Mouse (Mus musculus) midbrain, embryonic 11.5 days (tissue): ENCODE results near the gene Stard3nl. TPM values are rescaled to one million over a fixed set of nuclear protein-coding genes. Genes with fewer than 3 reads are reported as not detected.

Source experiments
- ATAC-seq: fragments of 200-750 bp; cut with Nextera tagmentation; 2 replicates; pipeline ENCODE4 v1.8.0; 2017; ENCODE audit warnings: moderate TSS enrichment, moderate library complexity; ENCODE audit not compliant: low FRiP score
- DNase-seq: peaks from one replicate; pipeline ENCODE4 v3.0.0; 2015; ENCODE audit warnings: low spot score; ENCODE audit errors: missing footprints
- H3K27ac ChIP-seq: fragments of 300-500 bp; sonication (generic); 2 replicates; pipeline ENCODE4 v1.5.1; 2014; ENCODE audit warnings: low read depth, low read length
- H3K27me3 ChIP-seq: fragments of 300-500 bp; sonication (generic); 2 replicates; pipeline ENCODE4 v1.6.1; 2014; ENCODE audit warnings: mild to moderate bottlenecking, low read length, moderate library complexity, mixed read lengths; ENCODE audit not compliant: control insufficient read depth, insufficient read depth
- H3K36me3 ChIP-seq: fragments of 300-500 bp; sonication (generic); 2 replicates; pipeline ENCODE4 v1.6.1; 2014; ENCODE audit warnings: mild to moderate bottlenecking, low read length, moderate library complexity, mixed read lengths; ENCODE audit not compliant: control insufficient read depth, insufficient read depth
- H3K4me1 ChIP-seq: fragments of 300-500 bp; sonication (generic); 2 replicates; pipeline ENCODE4 v1.6.1; 2014; ENCODE audit warnings: low read length; ENCODE audit not compliant: control insufficient read depth, insufficient read depth
- H3K4me2 ChIP-seq: fragments of 300-500 bp; sonication (generic); 2 replicates; pipeline ENCODE4 v1.6.1; 2014; ENCODE audit warnings: mild to moderate bottlenecking, moderate library complexity
- H3K4me3 ChIP-seq: fragments of 300-500 bp; sonication (generic); 2 replicates; pipeline ENCODE4 v1.5.1; 2014; ENCODE audit warnings: low read depth, low read length
- H3K9ac ChIP-seq: fragments of 300-500 bp; sonication (generic); 2 replicates; pipeline ENCODE4 v1.6.1; 2014; ENCODE audit warnings: low read length
- H3K9me3 ChIP-seq: fragments of 300-500 bp; sonication (generic); 2 replicates; pipeline ENCODE4 v1.6.1; 2016; ENCODE audit warnings: low read length; ENCODE audit not compliant: control insufficient read depth
- WGBS: fragments of 180-500 bp; shearing (Covaris S2); extraction: QIAGEN DNeasy Blood & Tissue Kit; methylation state at CpG from one replicate; pipeline ENCODE4 v1.1.7; 2014; 5-methylcytosine and 5-hydroxymethylcytosine counted together
- polyA plus RNA-seq: library from polyadenylated mRNA; unstranded; fragments of >200 nt; fragmentation: Nextera tagmentation; extraction: Ambion mirVana; gene quantifications from 2 replicates; pipeline ENCODE4 v1.2.1, GENCODE M21; 2014

Gene Stard3nl
- polyA plus RNA-seq, 1 experiment from 2014 or later = 133 TPM

GRCm38 (mm10) chr13:19366866-19367265 lies 28.7 kb downstream of the Stard3nl start:
- Histone ChIP-seq H3K27ac (no peak overlapping the region), H3K4me1 (no peaks in the 10 kb centered on the region), H3K36me3 (peaks cover 2% of the 10 kb centered on the region; the same call in 1 of the 2 replicates), H3K4me3 (no peak overlapping the region), H3K9ac (no peak overlapping the region), H3K27me3 (no peaks in the 10 kb centered on the region), H3K4me2 (no peak overlapping the region), H3K9me3 (no peaks in the 10 kb centered on the region)
- 87% methylated on average over 2 of the region's 2 CpGs for WGBS
- ATAC-seq (no peak), DNase-seq (no peak)

- H3K4me2 ChIP-seq = no peak overlapping the region
- peak; percentile 90 for DNase-seq
- ATAC-seq = peak; percentile 59
- no peak overlapping the region for H3K27ac ChIP-seq
- H3K4me3 ChIP-seq = no peak overlapping the region
- peaks cover 3% of the 10 kb centered on the region; the same call in 1 of the 2 replicates for H3K36me3 ChIP-seq
- H3K4me1 ChIP-seq = no peaks in the 10 kb centered on the region
- H3K9ac ChIP-seq = no peak overlapping the region
- no peaks in the 10 kb centered on the region for H3K9me3 ChIP-seq
- H3K27me3 ChIP-seq = no peaks in the 10 kb centered on the region
- WGBS = 35% methylated on average over 4 of the region's 4 CpGs
Observed at GRCm38 (mm10) chr13:19365596-19365995, 30.0 kb downstream of the Stard3nl start.

GRCm38 (mm10) chr13:19364245-19364772 lies 31.3 kb downstream of the Stard3nl start:
- H3K27me3 ChIP-seq = no peaks in the 10 kb centered on the region
- ATAC-seq = peak; percentile 40; the same call in 1 of the 2 replicates
- H3K9me3 ChIP-seq = no peaks in the 10 kb centered on the region
- peak; percentile 92 for DNase-seq
- H3K4me3 ChIP-seq = no peak overlapping the region
- 87% methylated on average over 11 of the region's 11 CpGs for WGBS
- peaks cover 4% of the 10 kb centered on the region; the same call in 1 of the 2 replicates for H3K36me3 ChIP-seq
- H3K4me1 ChIP-seq = no peaks in the 10 kb centered on the region
- no peak overlapping the region for H3K9ac ChIP-seq
- no peak overlapping the region for H3K4me2 ChIP-seq
- no peak overlapping the region for H3K27ac ChIP-seq

GRCm38 (mm10) chr13:19362358-19362757 lies 33.2 kb downstream of the Stard3nl start:
- DNase-seq (no peak), ATAC-seq (no peak)
- no peaks in the 10 kb centered on the region for H3K9me3 ChIP-seq
- H3K27me3 ChIP-seq = no peaks in the 10 kb centered on the region
- 74% methylated on average over 6 of the region's 6 CpGs for WGBS
- no peak overlapping the region for H3K9ac ChIP-seq
- no peak overlapping the region for H3K4me3 ChIP-seq
- H3K27ac ChIP-seq = no peak overlapping the region
- H3K36me3 ChIP-seq = peaks cover 11% of the 10 kb centered on the region
- H3K4me2 ChIP-seq = no peak overlapping the region
- H3K4me1 ChIP-seq = no peaks in the 10 kb centered on the region

GRCm38 (mm10) chr13:19358027-19358426 lies 37.6 kb downstream of the Stard3nl start:
- H3K4me1 ChIP-seq = 0 out of 2 replicates have a peak, but pooled peaks cover under 1% of the 10 kb centered on the region
- H3K36me3 ChIP-seq = peaks cover 11% of the 10 kb centered on the region
- H3K9me3 ChIP-seq = no peaks in the 10 kb centered on the region
- H3K4me3 ChIP-seq = no peak overlapping the region
- no peak overlapping the region for H3K9ac ChIP-seq
- no peak overlapping the region for H3K4me2 ChIP-seq
- no peak for ATAC-seq
- no peak for DNase-seq
- no peaks in the 10 kb centered on the region for H3K27me3 ChIP-seq
- H3K27ac ChIP-seq = no peak overlapping the region
- 87% methylated on average over 5 of the region's 5 CpGs for WGBS

GRCm38 (mm10) chr13:19357301-19357700 lies 38.3 kb downstream of the Stard3nl start:
- 0 out of 2 replicates have a peak, but pooled peaks cover 2% of the 10 kb centered on the region for H3K4me1 ChIP-seq
- no peak overlapping the region for H3K9ac ChIP-seq
- H3K36me3 ChIP-seq = peaks cover 11% of the 10 kb centered on the region
- no peaks in the 10 kb centered on the region for H3K9me3 ChIP-seq
- ATAC-seq (no peak), DNase-seq (no peak)
- H3K27ac ChIP-seq = no peak overlapping the region
- H3K4me3 ChIP-seq = no peak overlapping the region
- H3K27me3 ChIP-seq = no peaks in the 10 kb centered on the region
- H3K4me2 ChIP-seq = no peak overlapping the region
- 93% methylated on average over 7 of the region's 7 CpGs for WGBS

GRCm38 (mm10) chr13:19356720-19357119 lies 38.9 kb downstream of the Stard3nl start:
- ATAC-seq (no peak), DNase-seq (no peak)
- no peak overlapping the region for H3K9ac ChIP-seq
- H3K36me3 ChIP-seq = peaks cover 11% of the 10 kb centered on the region
- H3K4me1 ChIP-seq = 0 out of 2 replicates have a peak, but pooled peaks cover 2% of the 10 kb centered on the region
- no peak overlapping the region for H3K4me3 ChIP-seq
- no peak overlapping the region for H3K4me2 ChIP-seq
- H3K27ac ChIP-seq = no peak overlapping the region
- 75% methylated on average over 5 of the region's 5 CpGs for WGBS
- no peaks in the 10 kb centered on the region for H3K27me3 ChIP-seq
- H3K9me3 ChIP-seq = no peaks in the 10 kb centered on the region

GRCm38 (mm10) chr13:19356120-19356519 lies 39.5 kb downstream of the Stard3nl start:
- H3K27me3 ChIP-seq = no peaks in the 10 kb centered on the region
- no peak overlapping the region for H3K4me3 ChIP-seq
- 60% methylated on average over 7 of the region's 7 CpGs for WGBS
- H3K27ac ChIP-seq = no peak overlapping the region
- no peak for ATAC-seq
- no peak overlapping the region for H3K4me2 ChIP-seq
- H3K9ac ChIP-seq = no peak overlapping the region
- peaks cover 11% of the 10 kb centered on the region for H3K36me3 ChIP-seq
- no peak for DNase-seq
- no peaks in the 10 kb centered on the region for H3K9me3 ChIP-seq
- 0 out of 2 replicates have a peak, but pooled peaks cover 2% of the 10 kb centered on the region for H3K4me1 ChIP-seq

GRCm38 (mm10) chr13:19352795-19353194 lies 42.8 kb downstream of the Stard3nl start:
- no peak for DNase-seq
- Histone ChIP-seq H3K9ac (no peak overlapping the region), H3K4me3 (no peak overlapping the region), H3K27me3 (no peaks in the 10 kb centered on the region), H3K4me1 (0 out of 2 replicates have a peak, but pooled peaks cover 2% of the 10 kb centered on the region), H3K4me2 (no peak overlapping the region), H3K27ac (no peak overlapping the region), H3K9me3 (no peaks in the 10 kb centered on the region), H3K36me3 (no peaks in the 10 kb centered on the region; the same call in 1 of the 2 replicates)
- ATAC-seq = peak; percentile 27; the same call in 1 of the 2 replicates
- WGBS = 71% methylated on average over 3 of the region's 3 CpGs
